Mouse (Mus musculus) olfactory bulb, adult 2 months (tissue): ENCODE measurements around the gene Car8.

Experiments
- CTCF ChIP-seq: fragments of 200-500 bp; IDR thresholded peaks from 2 replicates; pipeline ENCODE4 v1.5.1; 2012; ENCODE audit warnings: low read depth, mild to moderate bottlenecking, low read length, moderate library complexity; ENCODE audit not compliant: insufficient read depth
- POLR2A ChIP-seq: fragments of 200-500 bp; IDR thresholded peaks from 2 replicates; pipeline ENCODE4 v1.6.1; 2012; ENCODE audit warnings: mild to moderate bottlenecking, low read depth, low read length, moderate library complexity; ENCODE audit not compliant: insufficient read depth

DNA sequence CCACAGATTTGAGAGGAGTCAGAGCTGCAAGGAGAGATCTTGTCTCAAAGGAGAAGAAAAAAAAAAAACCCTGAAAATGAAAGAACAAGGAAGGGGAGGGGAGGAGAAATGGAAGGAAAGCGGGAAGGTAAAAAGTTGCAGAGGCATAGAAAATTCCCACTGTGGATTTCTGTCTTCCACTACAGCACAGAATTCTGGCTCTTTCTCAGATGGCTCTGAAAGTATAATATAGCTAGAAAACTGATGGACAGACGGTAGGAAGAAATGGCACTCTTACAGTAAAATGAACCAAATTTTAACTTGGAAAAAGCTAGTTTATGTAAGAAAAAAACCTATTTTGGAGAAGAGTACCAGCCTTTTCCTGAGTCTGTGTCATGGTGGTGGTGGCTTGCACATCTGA, 39.3 kb upstream of the Car8 start:
- TF ChIP-seq CTCF (no peak), POLR2A (no peak)
